Mouse (Mus musculus): Measurements from ENCODE around the gene Gm5849.

- TF ChIP-seq CTCF (conservative IDR thresholded peaks at IDR 0.05; ENCODE audit: low read length) (no peak), POU5F1 (IDR thresholded peaks at IDR 0.05; ENCODE audit: borderline replicate concordance, low read length) (no peak), NANOG (IDR thresholded peaks at IDR 0.05; ENCODE audit: borderline replicate concordance, low read length) (no peak)
Measured at GRCm38 (mm10) chr3:90726606-90727005, 51.1 kb downstream of the Gm5849 start, which contains the start of gene Pglyrp4.
